Mouse (Mus musculus): ENCODE measurements around the gene Rxrg. TPM values are rescaled to one million over a fixed set of nuclear protein-coding genes. Genes with fewer than 3 reads are reported as not detected.
A peak's percentile ranks its signal among the peaks of the same experiment; 100 is the strongest.

The Rxrg gene
- polyA plus RNA-seq (2015; fragmentation: Nextera tagmentation; extraction: Ambion mirVana) = 0.93 and 1.3 TPM in 2 replicates

- Histone ChIP-seq H3K4me1 (replicated peaks) (0 out of 2 replicates have a peak, but pooled peaks cover 7% of the 10 kb centered on the region), H3K27ac (no peak within 1 kb of the TSS), H3K27me3 (peaks cover 32% of the 10 kb centered on the region)
Measured at GRCm38 (mm10) chr1:167598255-167599081, at the start of gene Rxrg. TSS of gene Rxrg (plus strand) at chr1:167598384.

GRCm38 (mm10) chr1:167549324-167549723 is 48.9 kb upstream of the Rxrg start:
- Histone ChIP-seq H3K9me3 (replicated peaks) (no peaks in the 10 kb centered on the region), H3K36me3 (no peaks in the 10 kb centered on the region), H3K9ac (no peak overlapping the region), H3K4me1 (replicated peaks) (peaks cover 5% of the 10 kb centered on the region), H3K27me3 (no peaks in the 10 kb centered on the region), H3K4me2 (no peak overlapping the region), H3K4me3 (no peak overlapping the region), H3K27ac (no peak overlapping the region)
- WGBS = 45% methylated on average over 6 of the region's 6 CpGs
- ATAC-seq (replicated peaks; ENCODE audit: insufficient number of reproducible peaks, insufficient read depth, low FRiP score, low read depth) = no peak

More at GRCm38 (mm10) chr1:167598255-167599081, at the start of gene Rxrg:
- Histone ChIP-seq H3K4me2 (peak within 1 kb of the TSS; percentile 79), H3K9ac (peak within 1 kb of the TSS; percentile 48), H3K4me3 (peak within 1 kb of the TSS; percentile 51), H3K9me3 (replicated peaks) (no peaks in the 10 kb centered on the region), H3K36me3 (no peaks in the 10 kb centered on the region)
- 1% methylated on average over 40 of the region's 40 CpGs for WGBS
- peak; percentile 75 for ATAC-seq (replicated peaks; ENCODE audit: insufficient number of reproducible peaks, insufficient read depth, low FRiP score, low read depth)

- Histone ChIP-seq H3K9ac (no peak overlapping the region), H3K4me2 (0 out of 2 replicates have a peak overlapping the region, but pooled peaks have one; percentile 6), H3K4me3 (no peak overlapping the region), H3K4me1 (replicated peaks) (peaks cover 5% of the 10 kb centered on the region), H3K9me3 (replicated peaks) (no peaks in the 10 kb centered on the region), H3K27me3 (no peaks in the 10 kb centered on the region), H3K36me3 (no peaks in the 10 kb centered on the region), H3K27ac (no peak overlapping the region)
- 11% methylated on average over 5 of the region's 5 CpGs for WGBS
- ATAC-seq (replicated peaks; ENCODE audit: insufficient number of reproducible peaks, insufficient read depth, low FRiP score, low read depth) = no peak
Measured at GRCm38 (mm10) chr1:167551601-167552000, 46.6 kb upstream of the Rxrg start.

- no peak overlapping the region for H3K4me2 ChIP-seq
- H3K27ac ChIP-seq = no peak overlapping the region
- no peak overlapping the region for H3K4me3 ChIP-seq
- no peaks in the 10 kb centered on the region for H3K36me3 ChIP-seq
- no peak for ATAC-seq (replicated peaks; ENCODE audit: insufficient number of reproducible peaks, insufficient read depth, low FRiP score, low read depth)
- H3K9ac ChIP-seq = no peak overlapping the region
- WGBS = 67% methylated on average over 6 of the region's 6 CpGs
- no peaks in the 10 kb centered on the region for H3K27me3 ChIP-seq
- no peaks in the 10 kb centered on the region for H3K9me3 ChIP-seq (replicated peaks)
- peaks cover 5% of the 10 kb centered on the region for H3K4me1 ChIP-seq (replicated peaks)
Measured at GRCm38 (mm10) chr1:167553959-167554526, 44.1 kb upstream of the Rxrg start.

- no peak overlapping the region for H3K4me2 ChIP-seq
- WGBS = 65% methylated on average over 2 of the region's 2 CpGs
- H3K36me3 ChIP-seq = no peaks in the 10 kb centered on the region
- no peak overlapping the region for H3K27ac ChIP-seq
- 0 out of 2 replicates have a peak, but pooled peaks cover 4% of the 10 kb centered on the region for H3K4me1 ChIP-seq (replicated peaks)
- ATAC-seq (replicated peaks; ENCODE audit: insufficient number of reproducible peaks, insufficient read depth, low FRiP score, low read depth) = no peak
- no peak overlapping the region for H3K4me3 ChIP-seq
- H3K9me3 ChIP-seq (replicated peaks) = no peaks in the 10 kb centered on the region
- H3K9ac ChIP-seq = no peak overlapping the region
- H3K27me3 ChIP-seq = no peaks in the 10 kb centered on the region
Measured at GRCm38 (mm10) chr1:167566571-167566970, 31.6 kb upstream of the Rxrg start.

GRCm38 (mm10) chr1:167579131-167579530 is 19.1 kb upstream of the Rxrg start:
- H3K4me1 ChIP-seq (replicated peaks) = peaks cover 3% of the 10 kb centered on the region; the same call in 1 of the 2 replicates
- no peak overlapping the region for H3K4me3 ChIP-seq
- H3K9me3 ChIP-seq (replicated peaks) = no peaks in the 10 kb centered on the region
- no peak overlapping the region for H3K9ac ChIP-seq
- H3K27me3 ChIP-seq = no peaks in the 10 kb centered on the region
- no peak overlapping the region for H3K27ac ChIP-seq
- no peak for ATAC-seq (replicated peaks; ENCODE audit: insufficient number of reproducible peaks, insufficient read depth, low FRiP score, low read depth)
- H3K4me2 ChIP-seq = no peak overlapping the region
- WGBS = 63% methylated on average over 3 of the region's 3 CpGs
- no peaks in the 10 kb centered on the region for H3K36me3 ChIP-seq

- Histone ChIP-seq H3K4me1 (replicated peaks) (peaks cover 3% of the 10 kb centered on the region; the same call in 1 of the 2 replicates), H3K36me3 (no peaks in the 10 kb centered on the region), H3K27ac (no peak overlapping the region), H3K4me3 (no peak overlapping the region), H3K9ac (no peak overlapping the region), H3K27me3 (no peaks in the 10 kb centered on the region), H3K9me3 (replicated peaks) (no peaks in the 10 kb centered on the region), H3K4me2 (no peak overlapping the region)
- 59% methylated on average over 6 of the region's 6 CpGs for WGBS
- ATAC-seq (replicated peaks; ENCODE audit: insufficient number of reproducible peaks, insufficient read depth, low FRiP score, low read depth) = no peak
Measured at GRCm38 (mm10) chr1:167583195-167583594, 15.0 kb upstream of the Rxrg start.

- ATAC-seq (replicated peaks; ENCODE audit: insufficient number of reproducible peaks, insufficient read depth, low FRiP score, low read depth) = no peak
- WGBS = 54% methylated on average over 12 of the region's 12 CpGs
Measured at GRCm38 (mm10) chr1:167583888-167584287, 14.3 kb upstream of the Rxrg start.

GRCm38 (mm10) chr1:167588747-167589558 is 9.2 kb upstream of the Rxrg start:
- H3K27ac ChIP-seq = no peak overlapping the region
- WGBS = 71% methylated on average over 16 of the region's 16 CpGs
- no peaks in the 10 kb centered on the region for H3K27me3 ChIP-seq
- H3K9ac ChIP-seq = no peak overlapping the region
- H3K9me3 ChIP-seq (replicated peaks) = no peaks in the 10 kb centered on the region
- H3K4me2 ChIP-seq = no peak overlapping the region
- H3K4me3 ChIP-seq = no peak overlapping the region
- peak; percentile 58; the same call in 1 of the 2 replicates for ATAC-seq (replicated peaks; ENCODE audit: insufficient number of reproducible peaks, insufficient read depth, low FRiP score, low read depth)
- H3K4me1 ChIP-seq (replicated peaks) = peaks cover 8% of the 10 kb centered on the region; the same call in 1 of the 2 replicates
- H3K36me3 ChIP-seq = no peaks in the 10 kb centered on the region

More at GRCm38 (mm10) chr1:167583888-167584287, 14.3 kb upstream of the Rxrg start:
- no peak overlapping the region for H3K4me3 ChIP-seq
- no peaks in the 10 kb centered on the region for H3K36me3 ChIP-seq
- H3K9me3 ChIP-seq (replicated peaks) = no peaks in the 10 kb centered on the region
- no peak overlapping the region for H3K4me2 ChIP-seq
- no peaks in the 10 kb centered on the region for H3K27me3 ChIP-seq
- no peak overlapping the region for H3K27ac ChIP-seq
- H3K9ac ChIP-seq = no peak overlapping the region
- H3K4me1 ChIP-seq (replicated peaks) = peaks cover 6% of the 10 kb centered on the region; the same call in 1 of the 2 replicates

- Histone ChIP-seq H3K9me3 (replicated peaks) (no peaks in the 10 kb centered on the region), H3K36me3 (no peaks in the 10 kb centered on the region), H3K4me1 (replicated peaks) (peaks cover 7% of the 10 kb centered on the region; the same call in 1 of the 2 replicates), H3K27me3 (peaks cover 7% of the 10 kb centered on the region), H3K4me3 (no peak overlapping the region), H3K4me2 (no peak overlapping the region), H3K27ac (no peak overlapping the region), H3K9ac (no peak overlapping the region)
- WGBS = 63% methylated on average over 8 of the region's 8 CpGs
- ATAC-seq (replicated peaks; ENCODE audit: insufficient number of reproducible peaks, insufficient read depth, low FRiP score, low read depth) = no peak
Measured at GRCm38 (mm10) chr1:167592175-167592574, 6.0 kb upstream of the Rxrg start.

- WGBS = 27% methylated on average over 7 of the region's 7 CpGs
- Histone ChIP-seq H3K4me3 (no peak overlapping the region), H3K27me3 (peaks cover 32% of the 10 kb centered on the region), H3K9ac (no peak overlapping the region), H3K4me1 (replicated peaks) (0 out of 2 replicates have a peak, but pooled peaks cover 7% of the 10 kb centered on the region), H3K4me2 (no peak overlapping the region), H3K36me3 (no peaks in the 10 kb centered on the region), H3K9me3 (replicated peaks) (no peaks in the 10 kb centered on the region), H3K27ac (no peak overlapping the region)
- ATAC-seq (replicated peaks; ENCODE audit: insufficient number of reproducible peaks, insufficient read depth, low FRiP score, low read depth) = no peak
Measured at GRCm38 (mm10) chr1:167599211-167599735, 1.1 kb downstream of the Rxrg start.

All from heart, embryonic 15.5 days (tissue).